Mouse (Mus musculus) liver, embryonic 12.5 days (tissue): ENCODE measurements around the gene Ppm1m. TPM values are rescaled to one million over a fixed set of nuclear protein-coding genes. Genes with fewer than 3 reads are reported as not detected.

Source experiments
- ATAC-seq: fragments of 200-750 bp; cut with Nextera tagmentation; 2 replicates; pipeline ENCODE4 v1.8.0; 2017; ENCODE audit warnings: moderate number of reproducible peaks, mild to moderate bottlenecking, moderate library complexity
- H3K27ac ChIP-seq: fragments of 300-500 bp; sonication (generic); 2 replicates; pipeline ENCODE4 v1.5.1; 2016; ENCODE audit warnings: mild to moderate bottlenecking
- H3K27me3 ChIP-seq: fragments of 300-500 bp; sonication (generic); replicated peaks from 2 replicates; pipeline ENCODE4 v1.6.1; 2016; ENCODE audit warnings: mild to moderate bottlenecking, moderate library complexity
- H3K36me3 ChIP-seq: fragments of 300-500 bp; sonication (generic); 2 replicates; pipeline ENCODE4 v1.6.1; 2016; ENCODE audit warnings: mild to moderate bottlenecking, moderate library complexity
- H3K4me1 ChIP-seq: fragments of 300-500 bp; sonication (generic); 2 replicates; pipeline ENCODE4 v1.6.1; 2016
- H3K4me2 ChIP-seq: fragments of 300-500 bp; sonication (generic); 2 replicates; pipeline ENCODE4 v1.6.1; 2016; ENCODE audit warnings: mild to moderate bottlenecking, moderate library complexity
- H3K4me3 ChIP-seq: fragments of 300-500 bp; sonication (generic); 2 replicates; pipeline ENCODE4 v1.5.1; 2016; ENCODE audit warnings: mild to moderate bottlenecking, moderate library complexity
- H3K9ac ChIP-seq: fragments of 300-500 bp; sonication (generic); 2 replicates; pipeline ENCODE4 v1.6.1; 2016; ENCODE audit warnings: mild to moderate bottlenecking, moderate library complexity
- H3K9me3 ChIP-seq: fragments of 300-500 bp; sonication (generic); replicated peaks from 2 replicates; pipeline ENCODE4 v1.6.1; 2016; ENCODE audit warnings: mild to moderate bottlenecking, moderate library complexity
- WGBS: fragments of 180-500 bp; shearing (Covaris S2); methylation state at CpG from one replicate; pipeline ENCODE4 v1.1.7; 2016; ENCODE audit not compliant: insufficient replicate concordance; 5-methylcytosine and 5-hydroxymethylcytosine counted together
- polyA plus RNA-seq: library from polyadenylated mRNA; unstranded; fragments of >200 nt; fragmentation: Nextera tagmentation; extraction: Ambion mirVana; gene quantifications from 2 replicates; pipeline ENCODE4 v1.2.1, GENCODE M21; 2016

The Ppm1m gene
- polyA plus RNA-seq, 1 experiment from 2014 or later = 17.0 TPM

GRCm38 (mm10) chr9:106198962-106199458 is 536 bp downstream of the Ppm1m start:
- Histone ChIP-seq H3K4me3 (peak overlapping the region; percentile 74), H3K4me1 (peaks cover 46% of the 10 kb centered on the region), H3K27me3 (no peaks in the 10 kb centered on the region), H3K27ac (peak overlapping the region; percentile 61), H3K4me2 (peak overlapping the region; percentile 90), H3K9ac (peak overlapping the region; percentile 83), H3K9me3 (no peaks in the 10 kb centered on the region), H3K36me3 (peaks cover 31% of the 10 kb centered on the region)
- ATAC-seq = peak; percentile 68
- WGBS = under 1% methylated on average over 49 of the region's 51 CpGs

GRCm38 (mm10) chr9:106197732-106198131 is 1.8 kb downstream of the Ppm1m start:
- no peak overlapping the region for H3K9ac ChIP-seq
- 80% methylated on average over 9 of the region's 9 CpGs for WGBS
- no peak overlapping the region for H3K27ac ChIP-seq
- H3K36me3 ChIP-seq = peaks cover 38% of the 10 kb centered on the region
- no peaks in the 10 kb centered on the region for H3K9me3 ChIP-seq
- no peaks in the 10 kb centered on the region for H3K27me3 ChIP-seq
- peak overlapping the region; percentile 90; the same call in 1 of the 2 replicates for H3K4me2 ChIP-seq
- H3K4me3 ChIP-seq = no peak overlapping the region
- H3K4me1 ChIP-seq = peaks cover 35% of the 10 kb centered on the region
- ATAC-seq = no peak

- no peak for ATAC-seq
- no peak overlapping the region for H3K27ac ChIP-seq
- H3K4me1 ChIP-seq = peaks cover 32% of the 10 kb centered on the region
- H3K36me3 ChIP-seq = peaks cover 44% of the 10 kb centered on the region
- WGBS = 73% methylated on average over 3 of the region's 3 CpGs
- H3K27me3 ChIP-seq = no peaks in the 10 kb centered on the region
- no peak overlapping the region for H3K4me3 ChIP-seq
- H3K9ac ChIP-seq = no peak overlapping the region
- H3K4me2 ChIP-seq = no peak overlapping the region
- H3K9me3 ChIP-seq = no peaks in the 10 kb centered on the region
Observed at GRCm38 (mm10) chr9:106197081-106197713, 2.3 kb downstream of the Ppm1m start.

- no peak overlapping the region for H3K4me2 ChIP-seq
- H3K9me3 ChIP-seq = no peaks in the 10 kb centered on the region
- H3K27ac ChIP-seq = no peak overlapping the region
- no peak overlapping the region for H3K4me3 ChIP-seq
- no peak for ATAC-seq
- no peak overlapping the region for H3K9ac ChIP-seq
- peaks cover 28% of the 10 kb centered on the region for H3K4me1 ChIP-seq
- peaks cover 59% of the 10 kb centered on the region for H3K36me3 ChIP-seq
- no peaks in the 10 kb centered on the region for H3K27me3 ChIP-seq
- 82% methylated on average over 8 of the region's 8 CpGs for WGBS
Observed at GRCm38 (mm10) chr9:106195693-106196092, 3.9 kb downstream of the Ppm1m start.

- Histone ChIP-seq H3K27me3 (no peaks in the 10 kb centered on the region), H3K36me3 (peaks cover 74% of the 10 kb centered on the region), H3K9ac (no peak overlapping the region), H3K4me1 (peaks cover 16% of the 10 kb centered on the region), H3K4me2 (no peak overlapping the region), H3K9me3 (no peaks in the 10 kb centered on the region), H3K27ac (no peak overlapping the region), H3K4me3 (no peak overlapping the region)
- ATAC-seq = no peak
- 82% methylated on average over 8 of the region's 8 CpGs for WGBS
Observed at GRCm38 (mm10) chr9:106193930-106194807, 5.4 kb downstream of the Ppm1m start.

GRCm38 (mm10) chr9:106192998-106193397 is 6.5 kb downstream of the Ppm1m start:
- H3K27ac ChIP-seq = peak overlapping the region; percentile 30; the same call in 1 of the 2 replicates
- H3K4me3 ChIP-seq = no peak overlapping the region
- H3K9me3 ChIP-seq = no peaks in the 10 kb centered on the region
- no peaks in the 10 kb centered on the region for H3K27me3 ChIP-seq
- no peak; the same call in 1 of the 2 replicates for ATAC-seq
- no peak overlapping the region for H3K9ac ChIP-seq
- no peak overlapping the region for H3K4me2 ChIP-seq
- WGBS = 28% methylated on average over 1 of the region's 1 CpGs
- H3K4me1 ChIP-seq = peaks cover 4% of the 10 kb centered on the region
- H3K36me3 ChIP-seq = peaks cover 86% of the 10 kb centered on the region

GRCm38 (mm10) chr9:106192024-106192423 is 7.5 kb downstream of the Ppm1m start:
- no peak overlapping the region for H3K27ac ChIP-seq
- H3K4me2 ChIP-seq = no peak overlapping the region
- H3K9me3 ChIP-seq = no peaks in the 10 kb centered on the region
- no peaks in the 10 kb centered on the region for H3K4me1 ChIP-seq
- H3K9ac ChIP-seq = no peak overlapping the region
- ATAC-seq = no peak
- no peak overlapping the region for H3K4me3 ChIP-seq
- peaks cover 92% of the 10 kb centered on the region for H3K36me3 ChIP-seq
- WGBS = 89% methylated on average over 8 of the region's 8 CpGs
- H3K27me3 ChIP-seq = no peaks in the 10 kb centered on the region

GRCm38 (mm10) chr9:106191355-106191754 is 8.2 kb downstream of the Ppm1m start:
- no peak for ATAC-seq
- Histone ChIP-seq H3K4me2 (no peak overlapping the region), H3K9me3 (no peaks in the 10 kb centered on the region), H3K36me3 (peaks cover 93% of the 10 kb centered on the region), H3K9ac (no peak overlapping the region), H3K4me1 (no peaks in the 10 kb centered on the region), H3K4me3 (no peak overlapping the region), H3K27ac (no peak overlapping the region), H3K27me3 (no peaks in the 10 kb centered on the region)
- WGBS = 95% methylated on average over 1 of the region's 1 CpGs

GRCm38 (mm10) chr9:106183996-106184395 is 15.6 kb downstream of the Ppm1m start:
- H3K4me3 ChIP-seq = no peak overlapping the region
- no peak overlapping the region for H3K9ac ChIP-seq
- H3K4me1 ChIP-seq = no peaks in the 10 kb centered on the region
- no peak overlapping the region for H3K27ac ChIP-seq
- ATAC-seq = no peak
- H3K4me2 ChIP-seq = no peak overlapping the region
- H3K9me3 ChIP-seq = no peaks in the 10 kb centered on the region
- H3K36me3 ChIP-seq = peaks cover 100% of the 10 kb centered on the region
- H3K27me3 ChIP-seq = no peaks in the 10 kb centered on the region
- 89% methylated on average over 5 of the region's 5 CpGs for WGBS

- Histone ChIP-seq H3K9me3 (no peaks in the 10 kb centered on the region), H3K4me1 (no peaks in the 10 kb centered on the region), H3K36me3 (peaks cover 100% of the 10 kb centered on the region), H3K4me3 (no peak overlapping the region), H3K9ac (no peak overlapping the region), H3K27ac (no peak overlapping the region), H3K4me2 (no peak overlapping the region), H3K27me3 (no peaks in the 10 kb centered on the region)
- ATAC-seq = no peak
- WGBS = 82% methylated on average over 4 of the region's 4 CpGs
Observed at GRCm38 (mm10) chr9:106182146-106182545, 17.4 kb downstream of the Ppm1m start.

GRCm38 (mm10) chr9:106179964-106180363 is 19.6 kb downstream of the Ppm1m start:
- Histone ChIP-seq H3K27me3 (no peaks in the 10 kb centered on the region), H3K4me2 (no peak overlapping the region), H3K9me3 (no peaks in the 10 kb centered on the region), H3K4me3 (no peak overlapping the region), H3K36me3 (peaks cover 98% of the 10 kb centered on the region), H3K4me1 (peaks cover 9% of the 10 kb centered on the region), H3K27ac (no peak overlapping the region), H3K9ac (no peak overlapping the region)
- WGBS = 87% methylated on average over 3 of the region's 3 CpGs
- no peak for ATAC-seq

GRCm38 (mm10) chr9:106179454-106179853 is 20.1 kb downstream of the Ppm1m start:
- no peak for ATAC-seq
- no peaks in the 10 kb centered on the region for H3K9me3 ChIP-seq
- H3K4me2 ChIP-seq = no peak overlapping the region
- peaks cover 96% of the 10 kb centered on the region for H3K36me3 ChIP-seq
- peaks cover 14% of the 10 kb centered on the region for H3K4me1 ChIP-seq
- no peak overlapping the region for H3K9ac ChIP-seq
- WGBS = 83% methylated on average over 2 of the region's 2 CpGs
- no peaks in the 10 kb centered on the region for H3K27me3 ChIP-seq
- H3K4me3 ChIP-seq = no peak overlapping the region
- no peak overlapping the region for H3K27ac ChIP-seq
